Mouse (Mus musculus) gastrocnemius, postnatal 36 days (tissue): ENCODE measurements around the gene Irf1. TPM values are rescaled to one million over a fixed set of nuclear protein-coding genes. Genes with fewer than 3 reads are reported as not detected.
A peak's percentile ranks its signal among the peaks of the same experiment; 100 is the strongest.

Experiments
- DNase-seq, 2 experiments: peaks; one replicate each; pipeline ENCODE4 v3.0.0; 2022
- intact Hi-C: fragments of 180-260 bp; cut with DNase I; formaldehyde crosslinking; loops from one replicate; pipeline ENCODE4 v1.15.1; 2025
- total RNA-seq, 2 experiments: library from RNA; stranded (reverse); gene quantifications; 2 replicates each; pipeline ENCODE4 v1.2.3; 2021

Gene Irf1
- total RNA-seq, 2 experiments from 2014 or later: 6.6 to 7.4 TPM

GRCm38 (mm10) chr11:53758791-53759351 lies 10.9 kb upstream of the Irf1 start:
- peak in 1 of 2 experiments; percentile 29 for DNase-seq
- intact Hi-C loops: loop anchor here (5.0 kb wide), 1 partner anchor 93 kb away; no protein-coding TSS in a partner anchor

- intact Hi-C loops: loop anchor here (5.0 kb wide), 1 partner anchor 93 kb away; no protein-coding TSS in a partner anchor
- DNase-seq: peak in 1 of 2 experiments; percentile 18
These were observed 10.0 kb upstream of the Irf1 start for GRCm38 (mm10) chr11:53759545-53760406.

GRCm38 (mm10) chr11:53761284-53761683 lies 8.5 kb upstream of the Irf1 start:
- peak in 1 of 2 experiments; percentile 13 for DNase-seq
- intact Hi-C loops: no loop called here

GRCm38 (mm10) chr11:53761822-53762221 lies 8.0 kb upstream of the Irf1 start:
- DNase-seq: peak; percentile 57
- intact Hi-C loops: no loop called here

GRCm38 (mm10) chr11:53762426-53762825 lies 7.4 kb upstream of the Irf1 start:
- DNase-seq: no peak
- intact Hi-C loops: no loop called here

GRCm38 (mm10) chr11:53762827-53763495 lies 6.9 kb upstream of the Irf1 start:
- intact Hi-C loops: no loop called here
- peak; percentile 79 to 82 for DNase-seq

- peak; percentile 90 to 91 for DNase-seq
- intact Hi-C loops: no loop called here
These were observed 6.2 kb upstream of the Irf1 start for GRCm38 (mm10) chr11:53763496-53764140.

- intact Hi-C loops: no loop called here
- peak in 1 of 2 experiments; percentile 15 for DNase-seq
These were observed 5.2 kb upstream of the Irf1 start for GRCm38 (mm10) chr11:53764581-53764980.

GRCm38 (mm10) chr11:53768422-53769184 lies 1.2 kb upstream of the Irf1 start:
- peak in 1 of 2 experiments; percentile 0 for DNase-seq

GRCm38 (mm10) chr11:53769185-53769576 lies 633 bp upstream of the Irf1 start:
- peak in 1 of 2 experiments; percentile 3 for DNase-seq
- intact Hi-C loops: no loop called here

More at GRCm38 (mm10) chr11:53768422-53769184, 1.2 kb upstream of the Irf1 start:
- intact Hi-C loops: no loop called here

- DNase-seq: peak; percentile 62 to 74
- intact Hi-C loops: no loop called here
These were observed 444 bp downstream of the Irf1 start for GRCm38 (mm10) chr11:53770125-53770791.

- DNase-seq: peak in 1 of 2 experiments; percentile 3
- intact Hi-C loops: no loop called here
These were observed 1.4 kb downstream of the Irf1 start for GRCm38 (mm10) chr11:53771001-53771744.

- peak in 1 of 2 experiments; percentile 13 for DNase-seq
- intact Hi-C loops: no loop called here
These were observed 2.7 kb downstream of the Irf1 start for GRCm38 (mm10) chr11:53772536-53772935.

- peak in 1 of 2 experiments; percentile 11 for DNase-seq
- intact Hi-C loops: no loop called here
These were observed 3.3 kb downstream of the Irf1 start, which contains the start of gene Gm17334 for GRCm38 (mm10) chr11:53773087-53773486. TSS of gene Gm17334 (minus strand) at chr11:53773187.

- intact Hi-C loops: no loop called here
- no peak for DNase-seq
These were observed 4.0 kb downstream of the Irf1 start for GRCm38 (mm10) chr11:53773641-53774360.

GRCm38 (mm10) chr11:53774659-53775255 lies 4.9 kb downstream of the Irf1 start:
- intact Hi-C loops: no loop called here
- no peak for DNase-seq

- DNase-seq: no peak
- intact Hi-C loops: no loop called here
These were observed 7.9 kb downstream of the Irf1 start for GRCm38 (mm10) chr11:53777736-53778135.
